Mouse (Mus musculus): ENCODE data around the gene Mustn1.

GRCm38 (mm10) chr14:30885298-30885697 is 6.3 kb downstream of the Mustn1 start:
- no peak for TF ChIP-seq CTCF (IDR thresholded peaks at IDR 0.05; ENCODE audit: low read depth)
- no peak for TF ChIP-seq EP300 (IDR thresholded peaks at IDR 0.05; ENCODE audit: low read depth)
